Mouse (Mus musculus) heart, adult 11 months (tissue): ENCODE measurements at regions not wholly inside any gene's neighbourhood (a gene's known extent, or its start where the extent isn't known, plus 50 kb on each side); places are given as distances from the start of the nearest gene placed in this dataset.
A peak's percentile ranks its signal among the peaks of the same experiment; 100 is the strongest.

Experiments
- DNase-seq: peaks from one replicate; pipeline ENCODE4 v3.0.0; 2022

DNA sequence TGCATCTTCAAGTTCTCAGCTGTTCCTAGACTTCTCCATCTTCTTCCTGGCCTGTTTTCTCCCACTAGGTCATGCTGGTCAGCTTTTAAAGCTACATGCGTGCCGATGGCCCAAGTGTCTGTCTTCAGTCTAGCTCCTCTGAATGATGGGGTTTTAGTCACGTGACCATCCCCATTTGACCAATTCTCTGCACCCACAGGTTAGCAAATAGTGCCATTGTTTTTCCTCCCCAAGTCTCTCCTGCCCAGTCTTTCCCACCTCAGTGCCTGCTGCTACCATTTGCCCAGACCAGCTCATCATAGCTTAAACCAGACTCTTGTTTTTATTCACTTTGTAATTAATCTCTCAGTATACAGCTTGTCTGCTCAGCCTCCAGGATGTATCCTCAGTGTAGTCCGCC, 62.3 kb downstream of the Zfp706 start:
- DNase-seq: no peak

DNA sequence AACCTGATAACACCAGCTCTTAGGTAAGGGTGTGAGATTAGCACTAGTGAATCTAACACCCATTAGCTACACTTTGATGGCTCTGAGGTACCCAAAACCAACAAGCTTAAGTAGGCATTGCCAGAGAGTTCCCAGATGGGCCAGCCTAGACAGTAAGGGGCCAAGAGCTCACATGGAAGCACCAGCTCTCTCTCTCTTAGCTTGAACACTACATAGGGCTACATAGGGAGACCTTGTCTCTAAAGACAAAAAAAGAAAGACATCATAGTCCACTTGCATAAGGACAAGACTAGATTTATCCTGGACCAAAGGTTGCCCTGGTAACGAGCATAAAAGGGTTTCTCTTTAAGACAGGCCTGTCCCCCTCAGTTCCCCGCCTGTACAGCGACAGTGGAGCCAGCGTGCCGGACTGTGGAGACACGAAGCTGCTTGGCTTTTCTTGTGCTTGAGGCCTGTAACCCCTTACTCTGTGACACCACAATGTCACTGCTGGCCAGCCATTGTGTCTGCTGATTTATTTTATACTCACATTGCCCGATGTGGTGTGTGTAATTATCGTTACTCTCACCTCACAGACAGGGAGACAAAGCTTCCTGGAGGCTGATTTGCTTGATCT, 62.9 kb downstream of the Zfp706 start:
- no peak for DNase-seq

DNA sequence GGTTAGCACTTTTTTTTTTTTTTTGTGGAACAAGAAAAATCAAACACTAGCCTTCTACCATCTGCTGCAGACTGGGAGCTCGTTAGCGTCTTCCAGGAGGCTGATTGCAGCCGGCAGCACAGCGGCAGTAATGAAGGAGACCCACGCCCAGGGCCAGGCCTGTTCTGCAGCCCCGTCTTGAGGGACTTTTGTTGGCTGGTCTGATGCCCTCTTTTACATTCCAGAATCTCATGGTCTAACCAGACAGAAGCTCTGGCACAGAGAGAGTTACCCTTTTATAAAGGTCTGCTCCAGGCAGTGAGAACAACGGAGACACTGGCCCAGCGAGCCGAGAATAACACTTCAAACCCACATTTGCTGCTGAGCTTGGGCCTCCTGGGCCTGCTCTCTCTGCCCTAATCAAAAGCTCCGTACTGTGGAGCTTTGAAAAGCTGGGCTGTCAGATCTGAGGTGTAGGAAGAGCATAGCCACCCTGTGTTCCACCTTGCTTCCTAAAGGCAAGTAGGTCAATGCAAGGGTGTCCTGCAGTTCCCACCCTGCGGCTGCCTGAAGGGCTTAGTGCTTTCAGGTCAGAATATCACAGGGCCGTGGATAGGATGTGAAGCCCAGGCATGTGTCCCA, 64.0 kb downstream of the Zfp706 start:
- DNase-seq: no peak

DNA sequence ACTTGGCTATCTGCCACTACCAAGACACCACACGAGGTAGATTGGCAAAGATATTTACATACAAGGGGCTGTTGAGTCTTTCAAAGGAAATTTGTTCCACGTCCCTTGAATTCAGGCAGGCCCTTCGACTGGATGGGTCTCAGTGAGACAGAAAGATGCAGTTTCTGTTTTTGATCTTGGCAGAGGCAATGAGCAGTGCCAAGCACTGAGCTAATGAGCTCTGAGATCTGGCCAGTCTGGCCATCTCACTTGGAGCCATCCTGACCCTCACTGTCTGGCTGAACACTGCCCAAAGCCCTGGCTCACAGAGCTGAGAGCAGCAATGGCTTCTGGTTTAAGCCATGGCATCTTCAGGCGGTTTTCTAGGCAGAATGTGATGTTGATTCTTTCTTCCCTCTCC, 65.3 kb downstream of the Zfp706 start:
- no peak for DNase-seq

DNA sequence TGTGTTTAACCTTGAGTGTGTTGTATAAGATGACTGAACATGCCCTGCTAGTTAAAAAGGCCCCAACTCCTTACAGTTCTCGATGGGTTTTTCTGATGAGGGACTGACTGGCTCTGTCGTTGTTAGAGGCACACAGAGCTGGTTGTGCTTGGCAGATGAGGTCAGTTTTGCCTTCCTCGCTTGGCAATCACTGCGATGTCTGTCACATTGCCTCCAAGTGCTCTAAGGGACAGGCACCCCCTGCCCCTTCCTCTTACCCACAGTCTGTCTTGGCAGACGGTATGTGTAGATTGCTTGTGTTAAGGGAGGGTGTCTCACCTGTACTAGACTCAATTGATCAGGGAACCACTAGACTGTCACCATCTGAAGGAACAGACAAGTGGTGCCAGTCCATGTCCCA, 65.8 kb downstream of the Zfp706 start:
- no peak for DNase-seq

DNA sequence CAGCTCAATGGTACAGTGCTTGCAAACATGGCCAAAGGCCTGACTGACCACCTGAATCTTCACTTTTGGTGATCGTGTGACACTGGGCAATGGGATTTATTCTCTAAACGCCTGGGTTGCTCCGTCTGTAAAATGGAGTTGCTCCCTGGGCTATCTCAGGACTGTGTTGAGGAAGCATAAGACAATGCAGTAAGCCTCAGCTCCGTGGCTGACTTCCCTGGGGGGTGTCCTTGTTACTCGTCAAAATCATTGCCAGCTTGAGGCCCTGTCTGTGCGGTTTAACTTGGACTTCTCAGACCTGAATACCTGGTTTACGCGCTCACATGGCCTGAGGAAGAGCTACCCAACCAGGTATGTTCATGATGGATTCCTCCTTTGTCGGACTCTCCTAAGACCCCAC, 68.0 kb downstream of the Zfp706 start:
- peak; percentile 90 for DNase-seq

DNA sequence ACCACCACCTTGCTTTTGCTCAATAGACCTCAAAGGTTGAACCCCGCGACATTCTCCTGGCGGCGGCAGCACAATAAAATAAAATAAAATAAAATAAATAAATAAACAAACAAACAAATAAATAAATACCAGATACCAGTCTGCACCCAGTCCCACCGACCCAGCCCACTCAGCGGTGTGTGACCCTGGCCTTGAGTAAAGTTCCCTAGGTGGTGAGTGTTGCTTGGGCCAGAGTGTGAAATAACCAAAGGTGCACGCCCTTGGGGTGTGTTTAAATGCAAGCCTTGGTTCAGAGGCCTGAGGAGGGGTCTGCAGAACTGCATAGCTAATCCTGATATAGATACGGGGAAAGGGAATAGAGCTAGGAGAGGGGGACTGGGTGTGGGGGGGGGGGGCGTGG, 68.4 kb downstream of the Zfp706 start:
- DNase-seq: no peak

DNA sequence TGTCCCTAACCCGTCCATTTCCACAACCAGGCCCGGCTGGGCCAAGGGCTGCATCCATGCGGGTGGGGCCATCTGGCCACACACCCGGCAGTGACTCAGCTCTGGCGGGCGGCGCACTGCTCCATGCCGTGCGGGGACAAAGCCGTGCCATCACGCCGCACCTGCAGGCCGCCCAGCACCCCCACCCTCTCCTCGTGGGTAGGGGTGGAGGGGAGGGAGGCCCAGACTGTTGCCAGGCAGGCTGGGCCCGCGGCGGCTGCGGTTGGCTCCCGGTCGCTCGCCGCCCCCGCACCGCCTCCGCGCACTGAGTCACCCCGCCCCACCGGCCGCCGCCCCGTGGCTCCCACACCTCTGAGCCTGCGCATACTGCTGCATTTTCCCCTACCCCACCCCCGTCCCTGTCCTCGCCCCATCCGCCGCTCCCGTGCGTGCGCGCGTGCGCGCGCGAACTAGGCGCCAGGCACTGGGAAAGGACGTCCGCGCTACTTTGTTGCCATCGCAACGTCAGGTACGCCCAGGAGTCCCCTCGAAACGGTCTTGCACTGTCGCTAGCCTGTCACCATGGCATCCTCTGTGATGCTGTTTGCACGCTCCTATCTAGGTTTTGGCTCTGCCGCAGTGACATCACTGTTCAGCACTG, 68.9 kb downstream of the Zfp706 start:
- DNase-seq: peak; percentile 99

DNA sequence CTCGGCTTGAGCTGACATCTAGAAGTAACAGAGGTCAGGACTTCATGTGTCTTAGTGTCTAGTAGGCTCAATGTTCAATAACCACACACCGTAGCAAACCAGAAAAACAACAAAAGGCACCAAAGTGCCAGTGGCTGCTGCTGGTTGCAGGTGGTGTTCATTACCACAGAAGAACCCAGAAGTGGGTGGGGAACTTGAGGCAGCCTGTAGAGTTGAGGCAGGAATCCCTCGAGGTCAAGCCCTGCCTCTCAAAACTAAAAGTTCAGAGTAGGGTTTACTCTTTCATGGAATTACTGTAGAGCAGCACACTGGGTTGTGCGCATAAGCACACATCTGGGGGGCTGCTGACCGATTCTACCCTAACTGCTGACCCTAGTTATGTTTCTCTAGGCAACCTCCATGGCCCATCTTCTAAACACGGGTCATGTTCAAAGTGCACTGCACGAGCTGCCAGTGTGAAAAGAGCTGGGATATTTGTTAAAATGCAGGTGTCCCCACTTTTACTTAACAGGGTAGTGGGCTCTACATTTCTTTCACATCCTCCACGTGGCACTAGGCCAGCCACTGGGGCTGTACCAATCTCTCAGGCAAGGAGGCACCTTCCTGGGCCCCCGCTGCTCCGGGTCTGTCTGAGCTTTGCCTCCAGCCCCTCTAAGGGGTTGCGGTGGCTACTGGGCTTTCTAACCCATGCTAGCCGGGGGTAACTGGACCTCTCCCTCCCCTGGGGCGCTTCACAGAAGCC, 69.6 kb downstream of the Zfp706 start:
- no peak for DNase-seq

DNA sequence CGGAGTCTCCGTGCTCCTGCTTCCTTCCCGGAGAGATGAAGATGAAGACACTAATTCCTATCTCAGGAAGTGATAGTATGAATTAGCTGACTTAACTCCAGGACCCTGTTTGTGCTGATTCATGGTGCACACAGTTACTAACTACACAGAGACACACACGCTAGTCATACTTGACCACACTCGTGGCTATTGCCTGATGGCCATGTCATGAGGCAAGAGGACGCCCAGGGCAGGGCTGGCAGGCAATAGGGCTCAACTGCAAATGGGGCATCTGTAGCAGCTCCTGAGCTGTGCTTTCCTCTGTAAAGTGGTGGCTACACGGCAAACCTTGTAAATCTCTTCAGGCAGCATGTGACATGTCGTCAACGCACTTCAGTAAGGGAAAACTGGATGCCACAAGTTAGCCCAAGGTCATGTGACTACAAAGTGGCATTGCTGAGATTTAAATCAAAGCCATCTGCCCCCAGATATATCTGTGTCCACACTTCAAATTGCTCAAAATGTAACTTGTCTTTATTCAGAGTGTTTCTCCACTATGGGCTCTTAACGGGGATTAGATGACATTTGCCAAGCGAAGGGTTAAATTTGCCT, 70.4 kb downstream of the Zfp706 start:
- DNase-seq: no peak

DNA sequence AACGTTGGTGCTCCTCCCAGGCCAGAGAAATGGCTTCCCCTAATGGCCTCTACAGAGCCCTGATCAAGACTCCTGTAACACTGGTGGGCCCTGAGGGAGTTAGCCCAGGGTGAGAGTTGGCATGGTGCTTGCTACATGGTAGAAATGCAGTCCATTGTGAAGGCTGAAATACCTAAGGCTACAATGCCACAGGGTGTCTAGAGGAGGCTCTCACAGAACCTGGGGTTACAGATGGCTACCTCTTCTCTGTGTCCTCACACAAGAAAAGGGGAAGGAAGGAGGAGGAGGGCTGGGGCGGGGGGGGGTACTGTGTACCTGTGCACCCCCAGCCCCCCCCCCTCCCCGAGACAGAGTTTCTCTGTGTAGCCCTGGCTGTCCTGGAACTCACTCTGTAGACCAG, 72.8 kb downstream of the Zfp706 start:
- no peak for DNase-seq

DNA sequence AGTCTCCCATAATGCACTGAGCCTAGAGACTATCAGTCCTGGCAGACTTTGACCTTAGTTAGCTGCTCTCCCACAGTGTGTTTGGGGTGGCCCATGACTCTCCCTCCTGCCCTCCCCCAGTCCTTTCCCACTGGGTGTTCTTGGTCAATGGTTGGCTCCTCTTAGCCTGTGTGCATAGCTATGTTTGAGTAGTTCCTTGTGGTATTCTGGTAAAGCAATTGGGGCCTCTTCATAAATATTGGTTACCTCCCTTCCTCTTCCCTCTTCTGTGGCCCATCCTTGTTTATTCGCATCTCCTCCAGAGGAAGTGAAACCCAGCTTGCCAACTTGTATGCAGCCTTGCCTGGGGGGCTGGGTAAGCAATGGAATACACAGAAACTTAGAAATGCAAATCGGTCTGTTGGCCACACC, 74.0 kb downstream of the Zfp706 start:
- DNase-seq: peak; percentile 96

DNA sequence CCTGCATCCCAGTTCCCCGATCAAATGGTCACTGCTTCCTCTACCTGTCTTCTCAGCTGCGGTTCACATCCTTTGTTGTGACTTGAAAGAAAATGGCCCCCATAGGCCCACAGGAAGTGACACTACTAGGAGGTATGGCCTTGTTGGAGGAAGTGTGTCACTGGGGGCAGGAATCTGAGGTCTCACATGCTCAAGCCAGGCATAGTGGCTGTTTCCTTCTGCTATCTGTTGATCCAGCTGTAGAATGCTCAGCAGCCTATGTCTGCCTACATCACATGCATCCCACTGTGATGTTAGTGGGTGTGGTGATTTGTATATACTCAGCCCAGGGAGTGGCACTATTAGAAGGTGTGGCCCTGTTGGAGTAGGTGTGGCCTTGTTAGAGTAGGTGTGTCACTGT, 76.1 kb downstream of the Zfp706 start:
- no peak for DNase-seq

DNA sequence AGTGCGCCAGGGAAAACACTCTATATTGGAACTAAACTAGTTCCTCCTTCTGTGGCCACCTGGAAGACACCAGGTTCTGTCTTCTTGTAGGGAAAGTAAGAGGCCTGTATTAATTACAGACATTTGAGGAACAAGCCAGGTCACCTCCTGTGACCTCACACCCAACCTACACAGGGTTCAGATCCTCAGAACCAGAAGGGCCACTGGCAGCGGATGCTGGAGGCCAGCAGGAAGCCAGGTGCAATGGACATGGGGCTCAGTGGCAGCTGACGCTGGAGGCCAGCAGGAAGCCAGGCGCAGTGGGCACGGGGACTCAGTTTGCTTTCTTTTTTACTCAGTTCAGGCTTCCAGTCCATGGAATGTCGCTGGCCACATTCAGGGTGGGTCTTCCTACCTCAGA, 77.1 kb downstream of the Zfp706 start:
- DNase-seq: no peak

DNA sequence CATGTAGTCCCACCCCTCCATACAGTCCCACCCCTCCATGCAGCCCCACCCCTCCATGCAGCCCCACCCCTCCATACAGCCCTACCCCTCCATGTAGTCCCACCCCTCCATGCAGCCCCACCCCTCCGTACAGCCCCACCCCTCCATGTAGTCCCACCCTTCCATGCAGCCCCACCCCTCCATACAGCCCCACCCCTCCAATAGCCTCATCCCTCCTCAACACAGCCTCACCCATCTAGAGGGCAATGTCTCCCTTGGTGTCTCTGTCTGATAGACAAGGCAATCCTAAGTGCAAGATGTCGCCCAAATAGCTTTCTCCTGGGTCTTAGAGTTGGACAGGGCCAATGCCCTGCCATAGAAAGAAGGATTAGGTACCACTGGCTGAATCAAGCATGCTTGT, 77.8 kb downstream of the Zfp706 start:
- no peak for DNase-seq

DNA sequence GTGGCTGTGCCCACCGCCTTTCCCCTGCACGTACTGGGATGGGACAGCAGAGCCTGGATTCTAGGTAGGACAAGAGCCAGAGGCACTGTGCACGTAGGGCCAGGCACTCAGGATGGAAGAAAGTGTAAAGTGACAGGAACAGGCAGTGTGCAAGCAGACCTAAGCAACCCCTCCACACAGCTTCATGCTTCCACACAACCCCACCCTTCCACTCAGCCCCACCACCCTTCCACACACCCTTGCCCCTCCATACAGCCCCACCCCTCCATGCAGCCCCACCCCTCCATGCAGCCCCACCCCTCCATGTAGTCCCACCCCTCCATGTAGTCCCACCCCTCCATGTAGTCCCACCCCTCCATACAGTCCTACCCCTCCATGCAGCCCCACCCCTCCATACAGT, 78.5 kb downstream of the Zfp706 start:
- no peak for DNase-seq

DNA sequence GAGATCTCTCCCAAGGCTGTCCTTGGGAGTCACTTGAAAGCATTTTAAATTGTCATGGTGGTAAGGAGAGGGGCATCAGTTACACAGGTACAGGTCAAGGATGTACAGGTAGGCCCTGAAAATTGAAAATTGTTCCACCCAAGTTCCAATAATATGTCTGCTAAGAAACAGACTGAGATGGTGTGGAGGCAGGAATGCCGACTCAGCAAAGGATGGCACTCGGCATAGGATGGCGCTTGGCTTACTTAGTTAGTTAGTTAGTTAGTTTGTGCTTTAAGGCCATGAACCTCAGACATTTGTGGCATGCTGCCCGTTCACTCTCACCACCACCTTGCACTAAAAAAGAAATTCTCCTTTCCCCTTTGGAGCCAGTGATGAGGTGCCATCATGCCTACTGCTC, 78.9 kb downstream of the Zfp706 start:
- DNase-seq: no peak

DNA sequence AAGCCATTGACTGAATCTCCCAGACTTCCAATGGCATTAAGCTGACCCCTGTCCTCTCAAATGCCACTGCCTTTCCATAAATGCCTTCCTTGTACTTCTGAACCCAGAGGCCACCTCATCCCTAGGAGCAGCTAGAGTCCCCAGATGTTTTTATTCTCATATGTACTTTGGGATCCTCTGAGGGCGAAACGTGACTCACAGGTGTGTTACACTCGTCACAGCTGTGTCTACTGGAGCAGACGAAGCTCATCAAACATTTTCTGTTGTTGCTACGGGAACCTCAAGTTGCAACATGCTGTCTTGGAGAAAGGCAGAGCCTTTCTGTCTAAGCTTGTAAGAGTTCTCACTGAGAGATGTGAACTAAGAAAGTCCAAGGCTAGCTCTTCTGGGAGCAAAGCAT, 80.1 kb downstream of the Zfp706 start:
- no peak for DNase-seq

DNA sequence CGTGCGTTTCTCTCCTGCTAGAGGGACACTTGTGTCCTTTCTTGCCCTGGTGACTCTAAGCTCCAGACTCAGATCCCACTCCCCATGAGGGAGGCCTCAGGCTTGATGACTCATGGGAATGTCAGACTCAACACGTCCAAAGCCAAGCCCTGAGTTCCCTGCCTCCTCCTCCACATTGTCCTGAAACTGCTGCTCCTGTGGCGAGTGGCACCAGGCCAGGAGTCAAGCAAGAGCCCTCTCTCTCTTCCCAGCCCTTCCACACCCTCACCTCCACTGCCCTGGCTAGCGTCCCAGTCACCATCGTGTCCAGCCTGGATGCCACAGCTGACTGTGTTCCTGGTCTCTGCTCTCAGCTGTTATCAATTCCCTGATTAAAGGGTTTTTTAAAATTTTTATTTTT, 83.4 kb downstream of the Zfp706 start:
- DNase-seq: peak; percentile 92

DNA sequence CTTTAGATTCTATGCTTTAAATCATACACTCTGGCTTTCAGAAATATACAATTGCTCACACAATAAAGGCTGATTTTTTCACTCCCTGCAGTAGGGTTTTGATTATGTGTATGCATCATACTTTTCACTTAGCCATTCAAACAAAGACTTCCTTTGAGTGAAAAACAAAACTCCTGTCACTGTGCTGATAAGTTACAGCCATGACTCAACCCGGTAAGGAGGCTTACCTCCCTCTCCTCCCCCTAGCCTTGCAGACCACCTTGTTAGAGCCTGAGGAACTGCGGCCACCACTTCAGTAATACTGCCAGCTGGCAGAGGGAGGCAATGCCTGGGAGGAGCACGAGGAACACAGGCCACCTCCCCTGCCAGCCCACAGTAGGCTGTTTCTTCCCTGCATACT, 86.2 kb downstream of the Zfp706 start:
- DNase-seq: no peak

DNA sequence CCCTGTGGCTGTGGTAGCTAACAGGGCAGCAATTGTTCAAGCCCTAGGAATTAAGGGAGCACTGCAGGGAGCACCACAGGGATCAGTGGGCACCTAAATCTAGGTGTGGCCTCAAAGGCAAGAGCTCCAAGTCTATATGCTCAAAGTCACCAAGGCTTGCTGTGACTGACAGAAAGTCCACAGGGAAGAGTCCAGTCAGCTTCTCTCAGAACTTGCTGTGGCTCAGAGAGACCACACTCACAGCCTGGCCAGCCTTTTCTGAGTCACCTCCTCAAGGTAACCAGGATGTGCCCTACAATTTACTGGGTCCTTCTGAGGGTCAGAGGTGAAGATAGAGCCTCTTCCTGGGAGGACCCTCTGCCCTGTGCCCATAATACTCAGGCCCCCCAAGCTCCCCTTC, 86.7 kb downstream of the Zfp706 start:
- DNase-seq: no peak

DNA sequence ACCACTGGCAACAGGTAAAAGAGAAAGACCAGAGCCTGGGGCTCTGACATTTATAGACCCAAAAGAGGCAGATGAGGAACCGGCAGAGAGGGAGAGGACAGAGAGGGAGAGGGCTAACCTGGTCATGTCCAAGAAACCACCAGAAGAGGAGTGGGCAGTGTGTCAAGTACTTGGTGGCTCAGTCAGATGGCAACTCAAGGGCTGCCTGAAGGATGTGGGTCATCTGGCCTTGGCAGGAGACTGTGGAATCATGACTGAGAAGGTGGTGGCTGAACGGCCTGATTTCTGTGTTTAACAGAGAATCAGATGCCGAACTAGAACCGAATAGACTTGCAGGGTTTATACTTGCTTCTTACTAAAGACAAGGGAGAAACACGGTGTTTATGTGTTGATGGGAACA, 87.9 kb downstream of the Zfp706 start:
- DNase-seq: no peak

DNA sequence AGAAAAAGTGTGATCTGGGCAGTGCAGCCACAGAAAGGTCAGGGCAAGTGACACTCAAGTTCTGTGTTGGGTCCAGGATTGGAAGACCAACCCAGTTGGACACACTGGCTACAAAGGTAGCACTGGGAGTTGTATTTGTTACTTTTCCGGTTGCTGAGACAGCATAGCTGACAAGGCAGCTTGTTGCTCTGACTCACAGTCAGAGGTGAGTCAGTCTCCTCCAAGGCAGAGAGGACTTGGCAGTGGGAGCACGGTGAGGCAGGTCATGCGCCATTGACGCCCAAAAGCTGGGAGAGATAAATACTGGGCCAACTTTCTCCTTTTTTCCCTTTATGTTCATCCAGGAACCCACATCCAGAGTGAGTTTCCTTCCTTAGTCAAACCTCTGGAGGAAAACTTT, 88.4 kb downstream of the Zfp706 start:
- DNase-seq: no peak

DNA sequence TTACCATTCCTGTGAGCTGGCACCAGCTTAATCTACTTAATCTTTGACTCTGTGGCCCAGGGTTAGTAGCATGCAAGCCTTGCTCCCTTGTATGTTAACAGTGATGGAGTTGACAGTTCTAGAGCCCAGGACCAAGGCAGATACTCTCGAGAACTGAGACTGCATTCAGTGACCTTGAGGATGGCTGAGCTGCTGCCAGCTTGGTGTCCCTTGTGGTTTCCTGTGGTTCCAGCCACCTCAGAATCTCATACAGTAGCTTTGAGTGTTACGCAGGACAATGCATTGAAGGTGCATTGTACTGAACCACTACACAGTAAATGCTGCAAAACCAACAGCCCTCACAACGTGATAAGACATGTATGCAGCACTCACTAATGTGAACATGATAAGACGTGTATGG, 90.6 kb downstream of the Zfp706 start:
- no peak for DNase-seq
